Mouse (Mus musculus) ES-Bruce4 (cell line): ENCODE results near the gene Cpsf6.

ENCODE experiments used
- CTCF ChIP-seq: IDR thresholded peaks from one replicate; pipeline ENCODE4 v1.8.1; 2011; ENCODE audit warnings: low read depth, low read length
- EP300 ChIP-seq: IDR thresholded peaks from 2 replicates; pipeline ENCODE4 v1.6.1; 2011; ENCODE audit warnings: low read depth, low read length; ENCODE audit not compliant: insufficient read depth
- POLR2A ChIP-seq: IDR thresholded peaks from one replicate; pipeline ENCODE4 v1.8.1; 2011; ENCODE audit warnings: low read length; ENCODE audit not compliant: insufficient read depth

- no peak for TF ChIP-seq POLR2A
- TF ChIP-seq CTCF = no peak
- TF ChIP-seq EP300 = no peak
Measured at GRCm38 (mm10) chr10:117330521-117330920, 49.3 kb downstream of the Cpsf6 start.
